Mouse (Mus musculus) G1E (cell line): ENCODE data around the gene Smim12.

Experiments
- CTCF ChIP-seq: IDR thresholded peaks from 2 replicates; pipeline ENCODE4 v1.5.1; 2012; ENCODE audit warnings: low read depth, low read length, inconsistent platforms, mixed read lengths
- POLR2AphosphoS5 ChIP-seq: IDR thresholded peaks from 2 replicates; pipeline ENCODE4 v1.6.1; 2012; ENCODE audit warnings: low read depth, low read length, inconsistent platforms; ENCODE audit not compliant: insufficient replicate concordance
- TAL1 ChIP-seq: conservative IDR thresholded peaks from 2 replicates; pipeline ENCODE4 v1.6.1; 2012; ENCODE audit warnings: low read depth, low read length, inconsistent platforms, mixed read lengths

- TF ChIP-seq CTCF (no peak), TAL1 (no peak), POLR2AphosphoS5 (no peak)
Measured at GRCm38 (mm10) chr4:127235742-127236487, 7.7 kb upstream of the Smim12 start.
